Mouse (Mus musculus): Measurements from ENCODE around the gene Gsdmc4. TPM values are rescaled to one million over a fixed set of nuclear protein-coding genes. Genes with fewer than 3 reads are reported as not detected.
"Not testable (repeated sequence)": the region's sequence is repeated elsewhere in the genome, so short reads cannot be mapped to it uniquely, and the experiment has no call there.

Gsdmc4 gene
- polyA plus RNA-seq, 1 experiment from 2014 or later = 0.06 TPM

DNA sequence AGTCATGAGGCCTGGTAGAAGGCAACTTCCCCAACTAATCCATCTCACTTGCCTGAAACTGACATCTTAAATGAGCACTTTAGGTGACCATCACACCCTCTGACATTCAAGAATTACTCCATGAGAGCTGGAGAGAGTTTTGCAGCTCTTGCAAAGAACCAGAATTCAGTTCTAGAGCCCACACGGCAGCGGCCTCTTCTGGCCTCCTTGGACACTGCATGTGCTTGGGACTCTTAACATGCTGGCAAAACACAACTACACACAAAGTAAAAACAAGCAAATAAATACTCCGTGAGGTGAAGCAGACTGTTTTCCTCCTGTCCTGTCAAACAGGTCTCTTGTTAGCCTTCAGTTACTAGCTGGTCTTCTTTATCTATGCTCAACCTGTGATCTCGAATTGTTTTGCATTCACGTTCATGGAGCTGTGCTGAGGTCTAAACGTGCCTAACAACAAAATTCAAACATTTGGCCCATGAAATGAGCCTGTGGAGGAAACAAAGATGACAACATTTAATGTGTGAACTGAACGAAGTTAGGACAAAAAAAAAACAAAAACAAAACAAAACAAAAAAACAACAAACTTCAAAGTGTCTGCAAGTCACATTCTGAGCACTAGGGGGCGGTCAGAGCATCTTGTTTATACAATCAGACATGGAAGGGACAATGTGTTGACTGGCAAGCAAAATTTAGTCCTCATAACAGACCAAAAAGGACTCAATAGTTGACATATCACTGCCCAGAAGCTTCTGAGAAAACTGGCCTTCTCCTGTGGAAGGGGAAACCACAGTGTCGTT, 16.3 kb downstream of the Gsdmc4 start:
- H3K27me3 ChIP-seq; POLR2A ChIA-PET; DNase-seq (ENCODE audit: low read depth, low spot score); ATAC-seq: not testable (repeated sequence)
- in situ Hi-C loops (cut with MboI; ENCODE audit: low pct_unique_long_range_greater_than_20kb) = loop anchor here (10.0 kb wide), 1 partner anchor 219 kb away; no protein-coding TSS in a partner anchor
- TF ChIP-seq CTCF (IDR thresholded peaks at IDR 0.05) = peak; percentile 69
- CTCF ChIA-PET = interaction anchor here (1.8 kb wide), 1 partner anchor 28 kb away, joined by 6 read pairs; no protein-coding TSS in a partner anchor

GRCm38 (mm10) chr15:63888440-63888839, 23.7 kb downstream of the Gsdmc4 start:
- ATAC-seq; DNase-seq (ENCODE audit: low read depth, low spot score); CTCF ChIA-PET: not testable (repeated sequence)

GRCm38 (mm10) chr15:63887949-63888348, 24.1 kb downstream of the Gsdmc4 start:
- in situ Hi-C loops (cut with MboI; ENCODE audit: low pct_unique_long_range_greater_than_20kb); CTCF ChIA-PET; POLR2A ChIA-PET: not testable (repeated sequence)

More at GRCm38 (mm10) chr15:63888440-63888839, 23.7 kb downstream of the Gsdmc4 start:
- in situ Hi-C loops (cut with MboI; ENCODE audit: low pct_unique_long_range_greater_than_20kb); POLR2A ChIA-PET; H3K27me3 ChIP-seq: not testable (repeated sequence)

DNA sequence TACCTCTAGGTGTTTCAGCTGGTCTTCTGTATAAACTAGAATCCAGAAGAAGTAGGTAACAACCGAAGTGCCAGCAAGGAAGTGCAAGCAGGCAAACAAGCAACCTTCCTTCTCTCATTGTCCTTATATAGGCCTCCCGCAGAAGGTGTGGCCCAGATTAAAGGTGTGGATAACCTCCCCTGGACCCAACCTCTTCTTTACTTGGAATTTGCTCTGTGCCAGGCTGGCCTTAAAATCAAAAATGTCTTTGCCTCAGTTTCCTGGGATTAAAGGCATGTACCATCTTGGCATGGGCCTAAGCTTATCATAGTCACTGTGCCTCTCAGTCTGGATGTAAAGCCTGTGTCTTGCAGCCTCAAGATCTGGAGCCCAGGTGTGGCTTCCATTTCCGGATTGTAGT, 33.6 kb downstream of the Gsdmc4 start, which contains the start of gene Gsdmc3:
Gene Gsdmc3, minus strand, starts transcription at position 101 of the 400 bp plus-strand sequence.
- POLR2A ChIA-PET; CTCF ChIA-PET; H3K27me3 ChIP-seq; DNase-seq (ENCODE audit: low read depth, low spot score); in situ Hi-C loops (cut with MboI; ENCODE audit: low pct_unique_long_range_greater_than_20kb); ATAC-seq: not testable (repeated sequence)

More at GRCm38 (mm10) chr15:63887949-63888348, 24.1 kb downstream of the Gsdmc4 start:
- H3K27me3 ChIP-seq; DNase-seq (ENCODE audit: low read depth, low spot score); ATAC-seq: not testable (repeated sequence)

DNA sequence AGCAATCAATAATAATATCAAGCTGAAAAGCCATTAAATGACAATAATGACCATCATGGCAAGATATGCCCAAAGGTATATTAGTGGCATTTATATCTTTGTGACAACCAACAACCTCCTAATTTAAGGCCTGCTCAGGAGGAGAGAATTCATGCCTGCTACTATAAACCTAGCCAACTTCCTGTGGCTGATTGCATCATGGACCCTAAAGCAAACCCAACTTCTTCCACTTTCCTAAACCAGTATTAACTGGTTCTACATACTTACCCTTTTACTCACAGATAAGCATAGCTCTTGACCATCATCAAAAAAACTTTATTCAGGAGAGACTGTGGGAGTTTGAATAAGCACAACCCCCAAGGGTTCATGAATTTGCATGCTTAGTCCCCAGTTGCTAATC, 35.9 kb downstream of the Gsdmc4 start:
- ATAC-seq, POLR2A ChIA-PET: not testable (repeated sequence)

DNA sequence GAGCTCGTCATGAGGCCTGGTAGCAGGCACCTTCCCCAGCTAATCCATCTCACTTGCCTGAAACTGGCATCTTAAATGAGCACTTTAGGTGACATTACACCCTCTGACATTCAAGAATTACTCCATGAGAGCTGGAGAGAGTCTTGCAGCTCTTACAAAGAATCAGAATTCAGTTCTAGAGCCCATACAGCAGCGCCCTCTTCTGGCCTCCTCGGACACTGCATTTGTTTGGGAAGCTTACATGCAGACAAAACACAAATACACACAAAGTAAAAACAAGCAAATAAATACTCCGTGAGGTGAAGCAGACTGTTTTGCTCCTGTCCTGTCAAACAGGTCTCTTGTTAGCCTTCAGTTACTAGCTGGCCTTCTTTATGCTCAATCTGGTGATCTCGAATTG, 50.1 kb downstream of the Gsdmc4 start:
- CTCF ChIA-PET = interaction anchor here (1.5 kb wide), 1 partner anchor 33 kb away, joined by 3 read pairs; no protein-coding TSS in a partner anchor
- ATAC-seq; DNase-seq (ENCODE audit: low read depth, low spot score); H3K27me3 ChIP-seq; POLR2A ChIA-PET; in situ Hi-C loops (cut with MboI; ENCODE audit: low pct_unique_long_range_greater_than_20kb): not testable (repeated sequence)
- TF ChIP-seq CTCF (IDR thresholded peaks at IDR 0.05) = peak; percentile 52

More for the DNA sequence above, 35.9 kb downstream of the Gsdmc4 start:
- DNase-seq (ENCODE audit: low read depth, low spot score); H3K27me3 ChIP-seq; CTCF ChIA-PET; in situ Hi-C loops (cut with MboI; ENCODE audit: low pct_unique_long_range_greater_than_20kb): not testable (repeated sequence)

Other genes starting within 250 kb of the Gsdmc4 start
- not detected for gene Gsdmc2, start 67.1 kb downstream of the Gsdmc4 start, polyA plus RNA-seq (2021)
- gene Gsdmc3, start 33.7 kb downstream of the Gsdmc4 start, polyA plus RNA-seq (2021) = 0.08 TPM
- 63.2 TPM for gene Fam49b, start 148.2 kb upstream of the Gsdmc4 start, polyA plus RNA-seq (2021)